Mouse (Mus musculus) left cerebral cortex, adult 11 months (tissue): Measurements from ENCODE around the gene Dct.

Experiments
- DNase-seq: peaks from one replicate; pipeline ENCODE4 v3.0.0; 2022; ENCODE audit warnings: low spot score

The Dct gene

DNA sequence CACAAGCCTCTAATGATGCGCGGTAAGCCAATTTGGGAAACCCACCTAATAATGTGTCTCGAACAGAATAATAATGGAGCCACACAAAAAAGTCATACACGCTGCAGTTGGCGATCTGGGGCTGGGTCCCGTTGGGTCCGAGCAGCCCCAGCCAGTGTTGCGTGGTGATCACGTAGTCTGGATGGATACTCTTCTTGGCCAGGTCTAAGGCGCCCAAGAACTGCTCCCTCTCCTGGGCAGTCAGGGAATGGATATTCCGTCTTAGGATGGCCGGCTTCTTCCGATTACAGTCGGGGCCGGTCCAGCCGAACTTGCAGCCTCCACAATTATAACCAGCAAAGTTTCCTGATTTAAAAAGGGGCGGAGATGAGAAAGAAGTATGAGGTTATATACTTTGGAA is 9.1 kb downstream of the Dct start:
- no peak for DNase-seq

DNA sequence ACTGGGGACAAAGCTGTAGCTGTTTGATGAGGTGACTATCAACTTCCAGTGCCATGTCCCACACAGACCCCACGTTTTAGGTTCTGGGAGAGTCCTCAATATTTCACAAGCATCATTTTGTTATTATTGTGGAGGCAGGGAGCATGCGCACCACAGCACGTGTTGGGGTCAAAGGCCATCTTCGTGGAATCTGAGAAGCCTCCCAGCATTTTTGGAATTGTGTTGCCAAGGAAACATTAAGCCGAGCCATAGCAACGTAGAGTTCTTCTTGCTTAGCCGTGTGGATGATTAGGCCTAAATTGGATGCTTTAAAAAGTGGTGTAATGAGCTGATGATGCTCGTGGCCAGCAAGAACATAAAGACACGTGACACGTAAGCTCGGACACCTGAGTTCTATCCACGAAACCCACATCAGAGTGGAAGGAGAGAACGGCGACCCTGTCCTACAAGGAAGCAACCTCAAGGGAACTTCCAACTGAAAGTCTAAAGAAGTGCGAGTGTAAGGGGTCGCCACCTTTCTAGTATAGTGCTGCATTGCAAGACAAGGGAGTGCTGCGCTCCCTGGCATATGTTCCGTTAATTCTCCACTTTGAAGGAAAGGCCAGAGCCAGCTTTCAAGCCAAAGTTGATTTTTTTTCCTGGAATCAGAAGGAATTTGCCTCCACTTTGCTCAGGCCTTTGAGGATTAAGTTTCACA is 9.8 kb downstream of the Dct start:
- DNase-seq, result no peak

DNA sequence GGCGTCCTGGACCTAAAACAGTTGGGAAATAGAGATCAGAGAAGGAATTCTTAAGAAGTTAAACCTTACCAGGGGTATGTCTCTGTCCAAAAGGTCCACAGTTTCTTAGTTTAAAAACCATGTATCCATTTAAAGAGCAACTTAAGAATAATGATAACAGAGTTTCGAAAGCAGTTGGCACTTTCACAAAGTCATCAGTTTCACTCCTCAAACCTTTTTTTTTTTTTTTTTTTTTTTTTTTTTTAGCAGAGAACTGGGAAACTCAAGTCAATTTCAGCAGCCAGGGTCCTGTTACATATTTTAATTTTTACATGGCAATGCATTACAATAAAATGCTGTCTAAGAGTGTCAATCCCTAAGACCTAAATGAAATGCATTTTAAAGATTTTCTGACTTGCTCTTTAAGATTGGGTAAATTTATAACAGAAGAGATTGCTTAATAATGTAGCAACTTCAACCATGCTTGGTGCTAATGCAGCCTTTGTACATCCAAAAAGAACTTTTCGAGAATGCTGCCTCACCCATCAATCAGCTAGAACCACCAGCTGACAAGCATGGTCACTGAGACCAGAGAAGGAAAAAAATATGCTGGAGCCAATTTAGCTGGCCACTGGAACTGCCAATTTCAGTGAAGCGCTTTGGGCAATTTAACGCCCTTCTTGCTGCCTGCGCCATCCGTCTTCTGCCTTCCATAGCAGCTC is 11.3 kb downstream of the Dct start:
- no peak for DNase-seq

DNA sequence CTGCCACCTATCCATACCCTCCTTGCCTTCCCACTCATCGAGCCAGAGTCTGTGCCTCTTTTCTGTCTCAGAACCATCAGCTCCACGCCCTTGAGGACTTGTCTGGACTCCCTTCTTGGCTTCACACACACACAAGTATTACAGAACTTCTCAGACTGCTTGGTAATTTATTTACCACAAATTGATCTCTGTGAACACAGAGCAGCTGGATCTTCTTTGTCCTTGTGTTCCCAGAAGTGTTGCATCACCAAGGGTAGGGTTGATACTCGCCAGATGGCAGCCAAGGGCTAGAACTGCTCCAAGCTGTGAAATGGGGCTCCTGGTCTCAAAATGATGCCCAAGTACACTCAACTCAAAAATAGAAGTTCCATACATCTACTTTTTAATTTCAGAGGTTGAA is 13.0 kb downstream of the Dct start:
- DNase-seq, result no peak

DNA sequence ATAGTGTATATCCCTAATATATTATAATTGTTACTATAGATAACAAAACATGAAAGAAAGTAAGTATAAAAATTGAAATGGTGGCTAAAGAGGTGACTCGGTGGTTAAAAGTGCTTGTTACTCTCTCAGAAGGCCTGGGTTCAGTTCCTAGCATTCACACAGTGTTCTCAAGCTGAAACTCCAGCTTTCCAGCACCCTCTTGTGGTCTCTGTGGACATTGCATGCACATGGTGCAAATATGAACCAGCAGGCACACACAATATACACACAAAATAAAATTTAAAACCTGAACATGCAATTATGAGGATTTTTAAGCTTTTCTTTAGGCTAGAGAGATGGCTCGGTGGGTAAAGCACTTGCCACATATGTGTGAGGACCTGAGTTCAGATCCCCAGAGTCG is 24.5 kb downstream of the Dct start:
- DNase-seq, result no peak

DNA sequence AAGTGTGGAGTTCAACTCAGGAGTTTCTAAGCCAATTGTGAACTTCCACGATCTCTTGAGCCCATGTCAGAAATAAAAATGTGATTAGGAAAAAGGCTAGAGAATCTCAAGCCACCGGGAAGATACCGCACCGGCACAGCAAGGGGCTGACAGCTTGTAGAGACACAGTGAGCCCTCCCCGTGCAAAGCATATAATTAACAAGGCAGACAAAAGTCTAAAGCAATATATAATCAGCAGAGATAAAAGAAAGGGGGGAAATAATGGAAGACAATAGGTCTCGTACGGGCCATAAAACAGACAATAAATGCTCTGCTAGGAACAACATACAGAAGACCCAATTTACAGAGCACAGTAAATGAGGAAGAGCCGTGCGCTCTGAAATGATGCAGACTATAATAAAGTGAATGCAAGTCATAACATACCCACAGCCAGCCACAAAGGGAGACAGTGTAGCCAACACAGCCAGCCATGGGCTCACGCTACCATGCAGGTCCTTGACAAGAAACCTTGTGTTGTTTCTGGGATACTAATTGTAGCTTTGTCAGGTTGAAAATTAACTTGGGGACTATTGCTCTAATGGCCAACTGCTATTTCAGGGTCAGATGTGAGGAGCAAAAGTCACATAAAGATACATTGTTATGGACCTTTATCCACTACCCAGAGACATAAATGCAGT is 30.0 kb downstream of the Dct start:
- no peak for DNase-seq

DNA sequence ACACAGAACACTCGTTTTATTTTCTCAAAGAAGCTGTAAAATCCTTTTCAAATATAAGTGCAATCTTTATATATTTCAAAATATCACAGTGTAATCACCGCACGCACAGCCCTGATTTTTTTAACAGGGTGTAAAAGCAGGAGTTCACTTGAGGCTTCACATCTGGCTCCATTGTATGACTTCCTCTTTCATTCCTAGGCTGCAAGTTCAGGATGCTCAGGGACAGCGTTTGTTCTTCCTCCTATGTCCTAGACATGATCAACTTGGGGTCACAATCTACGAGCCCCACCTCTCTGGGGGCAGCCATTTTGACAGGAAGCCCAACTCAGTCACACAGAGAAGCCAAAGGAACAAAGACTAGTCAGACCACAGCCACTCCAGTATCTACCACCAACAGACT is 32.7 kb downstream of the Dct start:
- no peak for DNase-seq

DNA sequence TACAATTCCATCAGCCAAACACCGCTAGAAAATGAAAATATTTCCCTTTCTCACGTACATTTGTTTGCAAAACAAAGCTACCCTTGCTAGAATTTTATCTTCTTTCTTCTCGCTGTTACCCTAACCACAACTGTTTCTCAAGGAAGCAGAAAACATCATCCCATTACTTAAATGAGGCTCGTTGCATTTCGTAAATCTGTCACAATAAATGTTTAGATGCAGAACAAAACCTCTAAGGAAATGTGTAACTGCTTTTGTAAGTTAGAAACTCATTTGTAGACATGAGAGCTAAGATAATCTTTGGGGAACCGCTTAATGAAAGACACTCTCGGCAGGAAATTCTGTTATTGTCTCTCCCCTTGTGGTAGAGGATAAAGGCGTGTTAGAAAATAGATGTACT is 38.8 kb downstream of the Dct start:
- no peak for DNase-seq

DNA sequence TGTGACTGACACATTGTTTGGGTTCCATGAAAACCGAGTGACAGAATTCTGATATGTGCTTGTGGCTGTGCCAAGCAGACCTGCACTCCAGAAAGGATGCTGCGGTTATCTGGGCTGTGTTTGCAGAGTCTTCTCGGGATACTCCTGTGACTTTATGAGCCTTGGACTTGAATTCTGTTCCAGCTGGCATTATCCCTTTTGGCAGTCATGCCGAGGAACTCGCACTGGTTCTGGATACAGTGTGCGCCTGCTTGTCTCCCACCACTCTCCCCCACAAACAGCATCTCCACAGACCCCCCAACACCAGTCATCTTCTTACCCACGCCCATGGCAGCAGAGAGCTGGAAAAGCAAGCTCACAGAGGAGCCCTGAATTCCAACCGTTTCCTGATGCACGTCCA is 42.5 kb downstream of the Dct start:
- no peak for DNase-seq

DNA sequence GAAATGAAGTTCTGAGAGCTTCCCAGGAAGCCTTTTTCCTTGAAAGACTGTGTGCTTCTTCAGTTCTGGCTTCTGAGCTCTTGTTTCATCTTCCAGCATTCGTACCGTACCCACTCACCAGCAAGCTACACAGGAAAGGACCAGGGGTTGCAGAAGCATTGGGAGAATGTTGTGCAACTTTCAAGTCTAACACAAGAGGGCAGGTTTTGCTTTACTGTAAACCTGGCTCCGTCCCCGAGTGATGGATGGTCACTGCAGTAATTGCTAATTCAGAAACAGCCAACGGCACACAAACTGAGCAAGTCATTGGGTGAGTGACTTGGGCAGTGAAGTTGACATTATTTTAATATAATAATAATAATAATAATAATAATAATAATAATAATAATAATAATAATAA is 46.3 kb downstream of the Dct start:
- DNase-seq, result peak; percentile 39

DNA sequence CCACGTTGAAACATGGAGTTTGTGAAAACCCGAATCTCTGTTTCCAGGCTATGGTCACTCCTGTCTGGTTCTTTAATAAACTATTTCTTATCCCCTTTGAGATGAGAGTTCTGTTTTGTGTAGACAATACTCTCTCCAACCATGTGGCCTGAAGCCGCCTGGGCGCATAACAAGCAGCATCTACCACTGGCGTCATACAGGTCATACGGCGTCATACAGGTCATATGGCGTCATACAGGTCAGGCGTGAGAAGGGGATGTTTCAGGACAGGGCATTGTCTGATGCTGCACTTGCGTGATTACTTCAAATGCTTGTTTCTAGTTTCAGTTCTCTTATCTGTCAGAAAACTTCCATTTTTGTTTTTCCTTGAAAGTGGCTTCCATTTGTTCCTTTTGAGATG is 47.6 kb downstream of the Dct start:
- no peak for DNase-seq

DNA sequence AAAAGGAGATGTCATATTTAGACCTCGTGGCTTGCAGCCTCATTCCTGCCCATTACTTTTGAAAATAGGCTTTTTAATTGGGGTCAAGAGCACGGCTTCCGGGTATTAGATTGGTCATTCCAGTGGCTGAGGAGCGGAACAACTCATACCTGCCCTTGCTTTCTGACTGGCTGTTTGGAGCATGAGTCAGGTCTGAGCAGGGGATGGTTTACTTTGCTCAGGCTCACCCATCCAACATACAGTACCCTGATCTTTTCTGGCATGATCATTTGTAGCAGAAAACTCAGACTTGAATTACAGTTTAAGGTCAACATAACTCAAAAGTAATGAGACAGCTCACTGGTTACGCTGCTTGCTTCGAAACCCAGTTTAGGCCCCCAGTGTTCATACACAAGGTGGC is 58.2 kb downstream of the Dct start:
- DNase-seq, result no peak

DNA sequence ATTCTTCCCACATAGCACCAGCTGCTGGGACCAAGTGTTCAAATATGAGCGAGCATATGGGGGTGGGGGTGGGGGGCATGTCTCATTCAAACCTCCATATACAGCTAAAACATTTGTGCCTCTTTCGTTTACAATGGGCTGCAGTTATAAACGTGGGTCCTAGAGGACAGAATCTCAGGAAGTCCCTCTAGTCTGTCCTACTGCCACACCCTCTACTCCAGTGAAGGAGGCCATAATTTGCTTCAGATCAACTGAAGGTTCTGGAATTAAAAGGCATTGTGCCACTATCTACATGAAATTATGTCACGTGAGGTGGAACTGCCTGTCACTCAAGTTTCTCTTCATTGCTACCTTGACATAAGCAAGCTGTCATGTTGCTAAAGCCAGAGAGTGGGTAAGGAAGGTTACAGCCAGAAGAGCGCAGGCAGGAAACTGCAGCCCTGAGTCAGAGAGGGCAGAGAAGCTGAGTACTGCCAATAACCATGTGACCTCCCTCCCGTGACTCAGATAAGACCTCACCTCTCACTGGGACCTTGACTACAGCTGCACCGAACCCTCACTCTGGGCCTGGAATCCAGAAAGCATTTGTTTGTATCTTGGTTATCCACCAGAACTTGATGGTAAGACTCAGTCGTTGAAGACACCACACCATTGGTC is 59.3 kb downstream of the Dct start:
- DNase-seq, result no peak

DNA sequence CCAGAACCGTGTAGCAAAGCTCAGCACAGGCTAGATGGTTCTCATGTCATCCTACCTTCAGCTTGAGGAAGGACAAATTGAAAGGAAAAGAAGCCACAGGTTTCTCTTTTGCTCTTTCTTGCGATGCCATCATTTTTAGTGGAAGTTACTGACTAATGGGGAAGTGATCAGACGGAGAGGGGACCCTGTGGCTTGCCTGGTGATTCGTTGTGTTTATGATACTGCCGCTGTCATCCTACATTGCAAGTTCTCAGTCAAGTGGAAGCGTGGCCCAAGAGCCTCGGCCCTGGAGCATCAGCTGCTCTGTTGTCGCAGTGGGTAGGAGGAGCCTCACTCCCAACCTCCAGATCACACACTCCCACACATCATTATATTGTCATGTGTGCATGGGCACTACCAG is 61.8 kb downstream of the Dct start:
- no peak for DNase-seq

DNA sequence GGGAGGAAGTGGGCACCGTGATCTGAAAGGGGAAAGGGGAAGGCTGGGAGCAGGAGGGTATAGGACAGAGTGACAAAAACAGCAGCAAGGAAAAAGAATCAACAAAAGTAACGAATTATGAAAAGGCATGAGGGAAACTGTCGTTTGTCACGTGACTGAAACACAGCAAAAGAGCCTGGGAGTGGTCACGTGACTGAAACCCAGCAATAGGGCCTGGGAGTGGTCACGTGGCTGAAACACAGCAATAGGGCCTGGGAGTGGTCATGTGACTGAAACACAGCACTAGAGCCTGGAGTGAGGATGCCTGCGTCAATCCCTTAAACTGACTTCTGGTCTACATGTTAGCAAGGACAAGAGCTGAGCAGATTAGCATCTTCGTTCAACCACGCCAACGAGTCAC is 63.6 kb downstream of the Dct start:
- DNase-seq, result no peak

DNA sequence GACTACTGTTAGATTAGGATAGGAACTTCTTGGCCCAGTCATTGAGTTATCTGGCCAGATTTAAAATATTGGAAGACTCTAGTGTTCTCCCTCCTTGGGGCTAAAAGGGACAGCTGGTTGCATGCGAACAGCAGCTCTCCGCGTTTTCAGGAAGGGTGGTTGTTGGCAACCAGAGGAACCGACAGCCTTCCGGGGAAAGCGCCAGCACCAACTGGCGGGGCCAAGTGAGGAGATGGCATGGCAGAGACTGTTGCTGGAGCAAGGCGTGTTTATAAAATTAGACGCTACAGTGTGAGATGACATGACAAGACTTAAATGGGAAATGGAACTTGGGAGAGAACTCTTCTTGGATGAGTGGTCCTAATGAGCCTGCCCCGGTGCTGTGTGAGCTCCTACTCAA is 70.5 kb downstream of the Dct start:
- no peak for DNase-seq

DNA sequence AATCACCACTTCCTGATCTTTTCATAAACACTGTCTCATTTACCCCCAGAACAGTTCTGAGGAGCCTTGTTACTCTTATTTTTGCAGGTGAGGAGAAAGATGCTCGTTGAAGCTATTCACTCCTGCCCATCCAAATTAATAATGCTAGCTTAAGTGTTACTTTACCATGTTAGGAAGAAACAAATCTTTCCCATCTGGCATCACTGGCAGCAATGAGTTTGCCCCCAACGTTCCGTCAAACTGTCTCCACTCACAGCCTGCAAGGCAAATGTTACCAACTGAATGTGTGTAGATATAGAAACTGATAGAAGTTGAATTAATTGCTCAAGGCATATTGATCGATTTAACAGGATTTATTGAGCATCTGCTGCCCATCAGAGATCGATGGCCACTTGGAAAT is 79.5 kb downstream of the Dct start:
- no peak for DNase-seq
